Mouse (Mus musculus): ENCODE results near the gene Kcnip4.

Kcnip4 gene

DNA sequence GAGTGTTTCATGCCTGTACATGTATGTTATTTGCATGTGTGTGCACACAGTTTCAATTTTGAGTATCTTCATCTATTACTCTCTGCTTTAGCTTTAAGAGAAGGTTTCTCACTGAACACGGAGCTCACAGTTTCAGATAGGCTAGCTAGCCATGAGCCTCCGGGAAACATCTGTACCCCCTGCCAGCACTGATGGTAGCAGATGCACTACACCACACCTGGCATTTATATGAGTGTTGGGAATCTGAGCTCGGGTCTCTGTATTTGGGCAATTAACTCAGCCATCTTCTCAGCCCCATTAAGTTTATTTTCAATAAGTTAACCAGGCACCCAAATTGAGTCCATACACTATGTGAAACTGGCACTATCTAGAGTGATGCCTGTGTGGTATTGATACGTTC, 1113.2 kb downstream of the Kcnip4 start:
- DNase-seq (ENCODE audit: low spot score): no peak

DNA sequence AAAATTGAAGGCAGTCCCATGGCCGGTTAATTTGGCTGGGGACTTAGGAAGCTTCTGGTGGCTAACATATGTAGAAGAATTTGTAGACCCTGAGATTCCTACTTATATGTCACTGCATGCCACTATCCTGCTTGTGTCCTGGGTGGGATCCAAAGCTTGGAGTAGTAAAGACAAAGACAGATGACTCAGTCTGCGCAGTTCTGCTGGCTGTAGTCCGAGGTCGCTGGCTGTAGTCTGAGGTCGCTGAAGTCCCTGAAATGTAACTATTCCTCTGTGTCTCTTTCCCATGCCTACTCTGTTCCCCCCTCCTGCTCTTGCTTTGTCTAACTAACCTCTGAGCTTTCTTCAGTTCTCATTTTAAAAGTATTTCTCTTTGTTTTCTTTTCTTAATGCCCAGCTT, 1114.4 kb downstream of the Kcnip4 start:
- DNase-seq (ENCODE audit: low spot score): no peak

- DNase-seq (ENCODE audit: low spot score): no peak
Measured at GRCm38 (mm10) chr5:48408276-48408675, 1116.4 kb downstream of the Kcnip4 start.

DNA sequence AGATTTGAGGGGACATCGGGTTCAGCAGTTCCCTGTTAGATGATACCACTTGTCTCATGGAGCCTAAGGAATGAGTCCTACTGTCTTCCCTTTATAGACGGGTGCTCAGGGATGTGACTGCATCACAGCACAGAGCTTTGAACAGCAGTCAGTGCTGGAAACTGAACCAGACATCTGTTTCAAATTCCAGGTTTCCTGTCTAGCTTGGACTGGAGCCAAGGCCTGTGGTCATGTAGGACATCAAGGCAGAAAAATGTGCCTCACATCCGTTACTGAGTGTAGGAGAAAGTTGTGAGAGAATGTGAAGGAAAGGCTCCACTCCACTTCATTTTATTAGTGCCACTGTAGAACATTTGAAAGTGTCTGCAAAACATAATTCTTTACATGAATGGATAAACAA, 1122.2 kb downstream of the Kcnip4 start:
- DNase-seq (ENCODE audit: low spot score): no peak

DNA sequence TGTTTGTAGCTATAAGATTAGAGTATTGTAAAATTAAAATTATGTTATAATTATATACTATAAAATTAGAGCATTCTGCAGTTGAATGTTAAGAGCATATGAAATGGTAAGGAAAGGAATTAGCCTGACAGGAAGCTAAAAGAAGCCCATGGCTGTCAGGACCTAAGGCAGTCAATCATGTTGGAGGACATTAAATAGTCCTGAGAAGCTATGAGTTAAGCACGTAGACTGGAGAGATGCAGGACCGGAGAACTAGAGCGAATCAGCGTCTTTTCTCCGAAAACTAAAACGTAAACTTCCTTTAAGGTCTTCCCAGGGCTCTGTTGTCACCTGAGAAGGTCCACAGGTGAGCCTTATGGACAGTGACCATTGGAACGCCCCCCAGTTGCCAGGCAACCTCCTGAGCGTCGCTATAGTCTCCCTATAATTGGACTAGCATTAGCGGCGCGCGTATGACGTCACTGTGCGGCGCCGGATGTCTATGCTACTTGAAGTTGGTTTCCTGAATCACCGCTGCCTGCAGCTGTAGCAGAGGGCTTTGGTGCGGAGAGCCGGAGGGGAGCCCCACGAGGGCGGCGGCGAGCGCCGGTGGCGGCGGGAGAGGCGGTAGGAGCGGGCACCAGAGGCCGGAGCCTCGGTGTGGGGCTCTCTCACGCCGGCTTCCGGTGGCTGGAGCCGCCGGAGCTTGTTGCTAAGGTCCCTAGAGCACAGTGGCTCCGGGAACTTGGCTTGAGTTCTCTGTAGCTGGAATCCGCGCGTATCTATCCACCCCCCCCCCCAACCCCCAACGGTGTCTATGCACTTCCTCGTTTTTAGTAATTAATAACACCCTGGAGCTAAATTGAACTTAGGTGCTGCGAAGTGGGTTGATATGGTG, 1152.6 kb downstream of the Kcnip4 start:
- peak; percentile 82 for DNase-seq (ENCODE audit: low spot score)

DNA sequence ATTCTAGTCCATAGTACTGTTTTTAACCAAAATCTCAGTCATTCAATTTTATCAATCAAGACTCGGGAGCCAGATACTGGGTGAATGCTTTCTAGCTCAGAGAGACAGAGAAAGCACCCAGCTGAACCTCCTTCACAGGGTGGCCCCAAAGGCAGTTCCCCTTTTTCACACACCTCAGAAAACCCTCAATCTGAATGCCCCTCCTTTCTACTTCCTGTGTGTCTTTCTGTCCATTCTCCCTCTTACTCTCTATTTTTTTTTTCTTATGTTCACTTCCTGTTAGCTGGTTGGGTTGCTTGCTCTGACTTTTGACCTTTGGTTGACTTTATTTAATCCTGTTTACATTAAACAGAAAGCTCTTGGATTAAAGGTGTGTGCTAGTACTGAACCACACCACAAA, 1175.4 kb downstream of the Kcnip4 start:
- no peak for DNase-seq (ENCODE audit: low spot score)

GRCm38 (mm10) chr5:48345983-48346648, 1178.6 kb downstream of the Kcnip4 start:
- DNase-seq (ENCODE audit: low spot score): no peak

DNA sequence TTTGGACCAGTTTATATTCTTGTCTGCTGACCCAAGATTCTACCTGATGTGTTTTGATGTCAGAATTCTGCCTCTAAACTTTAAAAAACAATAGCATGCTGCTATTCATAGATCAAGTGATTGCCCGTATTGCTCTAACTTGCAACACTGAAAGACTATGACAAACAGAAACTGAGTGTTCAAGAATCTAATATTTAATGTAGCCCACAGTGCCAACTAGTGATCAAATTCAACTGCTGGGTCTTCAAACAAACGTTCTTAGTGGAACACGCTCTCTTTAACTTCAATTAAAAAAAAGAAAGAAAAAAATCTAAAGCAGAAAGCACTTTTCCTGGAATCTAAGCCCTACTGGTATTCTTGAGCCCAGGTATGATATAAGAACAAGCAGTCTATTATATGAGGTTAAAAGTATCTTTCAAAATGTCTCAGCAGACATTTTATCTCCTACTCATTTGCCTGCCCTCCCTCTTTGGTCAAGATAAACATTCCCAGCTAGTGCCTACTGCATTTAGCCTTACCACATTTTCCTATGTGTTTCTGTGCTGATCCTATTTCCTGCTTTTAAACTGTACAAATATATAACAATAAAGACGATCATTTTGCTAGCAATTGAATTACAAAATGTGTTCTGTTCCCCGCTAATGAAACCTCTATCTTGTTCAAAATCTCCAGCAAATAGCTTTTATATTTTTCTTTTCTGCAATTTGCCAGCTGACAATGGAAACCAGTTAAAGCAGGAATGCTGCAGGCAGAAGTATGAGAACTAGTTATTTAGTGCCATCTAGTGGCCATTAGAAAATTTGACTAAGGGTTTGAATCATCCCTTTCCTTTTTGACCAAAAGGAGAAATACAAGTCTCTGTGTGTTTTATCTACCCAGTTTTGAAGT, 1179.4 kb downstream of the Kcnip4 start:
- DNase-seq (ENCODE audit: low spot score): no peak

DNA sequence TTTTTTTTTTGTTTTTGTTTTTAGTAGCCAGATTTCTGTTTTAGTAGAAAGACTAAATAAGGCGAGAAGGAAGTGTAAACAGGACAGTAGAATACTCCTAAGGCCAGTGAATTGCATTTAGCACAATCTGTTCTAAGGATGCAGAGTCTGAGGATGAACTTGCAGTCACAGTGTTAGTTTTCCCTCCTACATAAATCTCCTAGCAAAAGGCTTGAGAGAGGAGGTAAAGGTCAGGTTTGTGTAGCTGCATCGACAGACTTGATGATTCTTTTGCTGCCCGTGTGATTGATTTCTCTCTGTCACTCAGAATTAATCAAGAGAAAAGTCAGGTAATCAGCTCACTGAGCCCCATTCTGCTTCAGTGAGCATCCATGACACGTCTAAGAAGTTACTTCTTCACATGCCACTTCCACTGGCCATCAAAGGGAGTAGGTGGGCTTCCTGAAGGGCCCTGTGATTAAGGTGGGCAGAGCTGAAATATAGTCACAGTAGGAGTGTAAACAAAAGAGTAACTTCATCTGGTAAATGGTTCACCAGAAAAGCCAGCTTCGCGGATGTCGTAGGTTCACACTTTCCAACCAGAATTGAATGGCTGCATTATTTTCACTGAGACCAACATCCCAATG, 1183.8 kb downstream of the Kcnip4 start:
- no peak for DNase-seq (ENCODE audit: low spot score)

Data from urinary bladder, postnatal 10 days (tissue).